Mouse (Mus musculus) heart, embryonic 15.5 days (tissue): Measurements from ENCODE around the gene Rbm24. TPM values are rescaled to one million over a fixed set of nuclear protein-coding genes. Genes with fewer than 3 reads are reported as not detected.

Source experiments
- ATAC-seq: fragments of 200-750 bp; cut with Nextera tagmentation; replicated peaks from 2 replicates; pipeline ENCODE4 v1.8.0; 2017; ENCODE audit warnings: low read depth, moderate TSS enrichment; ENCODE audit not compliant: insufficient number of reproducible peaks, insufficient read depth, low FRiP score
- H3K27ac ChIP-seq: fragments of 300-500 bp; sonication (generic); 2 replicates; pipeline ENCODE4 v1.5.1; 2015; ENCODE audit warnings: mild to moderate bottlenecking, inconsistent platforms
- H3K27me3 ChIP-seq: fragments of 300-500 bp; sonication (generic); 2 replicates; pipeline ENCODE4 v1.6.1; 2015; ENCODE audit warnings: inconsistent platforms
- H3K36me3 ChIP-seq: fragments of 300-500 bp; sonication (generic); 2 replicates; pipeline ENCODE4 v1.6.1; 2015; ENCODE audit warnings: mild to moderate bottlenecking, inconsistent platforms
- H3K4me1 ChIP-seq: fragments of 300-500 bp; sonication (generic); replicated peaks from 2 replicates; pipeline ENCODE4 v1.6.1; 2015; ENCODE audit warnings: inconsistent platforms
- H3K4me2 ChIP-seq: fragments of 300-500 bp; sonication (generic); 2 replicates; pipeline ENCODE4 v1.6.1; 2015; ENCODE audit warnings: inconsistent platforms, mild to moderate bottlenecking, moderate library complexity
- H3K4me3 ChIP-seq: fragments of 300-500 bp; sonication (generic); 2 replicates; pipeline ENCODE4 v1.5.1; 2015; ENCODE audit warnings: mild to moderate bottlenecking, inconsistent platforms
- H3K9ac ChIP-seq: fragments of 300-500 bp; sonication (generic); 2 replicates; pipeline ENCODE4 v1.6.1; 2015; ENCODE audit warnings: mild to moderate bottlenecking, inconsistent platforms
- H3K9me3 ChIP-seq: fragments of 300-500 bp; sonication (generic); replicated peaks from 2 replicates; pipeline ENCODE4 v1.6.1; 2016; ENCODE audit warnings: inconsistent platforms
- WGBS: fragments of 180-500 bp; shearing (Covaris S2); methylation state at CpG from one replicate; pipeline ENCODE4 v1.1.7; 2015; ENCODE audit warnings: mixed read lengths; 5-methylcytosine and 5-hydroxymethylcytosine counted together
- polyA plus RNA-seq: library from polyadenylated mRNA; unstranded; fragments of >200 nt; fragmentation: Nextera tagmentation; extraction: Ambion mirVana; gene quantifications from 2 replicates; pipeline ENCODE4 v1.2.1, GENCODE M21; 2015

Gene Rbm24
- polyA plus RNA-seq: 80.7 and 87.1 TPM in 2 replicates

GRCm38 (mm10) chr13:46418141-46418601 is at the start of gene Rbm24:
TSS of gene Rbm24 (plus strand) at chr13:46418434.
- Histone ChIP-seq H3K36me3 (no peaks in the 10 kb centered on the region), H3K4me3 (peak within 1 kb of the TSS; percentile 74), H3K4me1 (peaks cover 14% of the 10 kb centered on the region; the same call in 1 of the 2 replicates), H3K27me3 (no peaks in the 10 kb centered on the region; the same call in 1 of the 2 replicates), H3K9ac (peak within 1 kb of the TSS; percentile 95), H3K27ac (peak within 1 kb of the TSS; percentile 98), H3K4me2 (peak within 1 kb of the TSS; percentile 85), H3K9me3 (no peaks in the 10 kb centered on the region)
- ATAC-seq: peak; percentile 87
- 0% methylated on average over 39 of the region's 41 CpGs for WGBS

DNA sequence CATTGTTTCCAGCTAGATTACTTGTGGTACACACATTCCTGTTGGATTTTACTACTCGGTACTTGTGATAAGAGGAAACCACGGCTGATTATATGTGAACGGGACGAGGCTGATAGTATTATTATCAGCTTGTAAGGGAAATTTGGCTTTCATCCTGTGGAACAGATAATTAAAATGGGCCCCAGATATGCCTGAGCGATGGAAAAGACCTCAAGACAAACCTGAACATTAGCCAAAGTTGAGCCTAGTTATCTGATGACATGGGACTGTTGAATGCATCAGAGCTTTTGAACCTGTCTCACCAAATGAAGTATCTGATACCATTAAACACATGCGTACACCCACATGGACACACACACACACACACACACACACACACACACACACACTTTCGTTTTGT is 45.4 kb upstream of the Rbm24 start:
- Histone ChIP-seq H3K9me3 (no peaks in the 10 kb centered on the region), H3K27me3 (no peaks in the 10 kb centered on the region), H3K4me2 (no peak overlapping the region), H3K27ac (peak overlapping the region; percentile 21; the same call in 1 of the 2 replicates), H3K4me3 (no peak overlapping the region), H3K4me1 (peaks cover 18% of the 10 kb centered on the region), H3K9ac (no peak overlapping the region), H3K36me3 (no peaks in the 10 kb centered on the region)
- ATAC-seq: no peak
- 19% methylated on average over 7 of the region's 7 CpGs for WGBS

DNA sequence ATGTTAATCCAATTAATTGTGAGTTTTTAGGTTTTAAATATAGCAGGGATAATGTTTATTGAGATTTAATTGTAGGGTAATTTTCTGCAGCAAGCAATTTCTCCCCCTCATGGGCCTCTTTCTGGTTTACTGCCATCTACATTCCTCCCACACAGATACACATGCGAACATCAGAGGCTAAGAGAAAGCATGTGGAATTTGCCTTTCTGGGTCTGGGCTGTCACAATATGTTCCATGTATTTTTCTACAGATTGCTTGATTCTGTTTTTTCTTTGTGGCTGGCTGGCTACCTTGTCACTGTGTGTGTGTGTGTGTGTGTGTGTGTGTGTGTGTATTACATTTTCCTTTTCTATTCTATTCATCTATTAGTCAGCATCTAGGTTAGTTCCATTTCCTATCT is 42.9 kb upstream of the Rbm24 start:
- Histone ChIP-seq H3K27me3 (no peaks in the 10 kb centered on the region), H3K4me2 (no peak overlapping the region), H3K27ac (no peak overlapping the region), H3K9me3 (no peaks in the 10 kb centered on the region), H3K4me1 (peaks cover 18% of the 10 kb centered on the region), H3K36me3 (no peaks in the 10 kb centered on the region), H3K9ac (no peak overlapping the region), H3K4me3 (no peak overlapping the region)
- no peak for ATAC-seq
- 51% methylated on average over 1 of the region's 1 CpGs for WGBS

- no peak for ATAC-seq
- no peaks in the 10 kb centered on the region for H3K27me3 ChIP-seq
- no peak overlapping the region for H3K4me3 ChIP-seq
- no peaks in the 10 kb centered on the region for H3K4me1 ChIP-seq
- no peak overlapping the region for H3K27ac ChIP-seq
- 85% methylated on average over 8 of the region's 8 CpGs for WGBS
- no peaks in the 10 kb centered on the region for H3K9me3 ChIP-seq
- H3K9ac ChIP-seq: no peak overlapping the region
- no peak overlapping the region for H3K4me2 ChIP-seq
- no peaks in the 10 kb centered on the region for H3K36me3 ChIP-seq
Measured at GRCm38 (mm10) chr13:46387396-46387795, 30.8 kb upstream of the Rbm24 start.

GRCm38 (mm10) chr13:46391654-46392053 is 26.6 kb upstream of the Rbm24 start:
- Histone ChIP-seq H3K9me3 (no peaks in the 10 kb centered on the region), H3K4me3 (no peak overlapping the region), H3K4me2 (no peak overlapping the region), H3K4me1 (no peaks in the 10 kb centered on the region), H3K27ac (no peak overlapping the region), H3K36me3 (no peaks in the 10 kb centered on the region), H3K27me3 (no peaks in the 10 kb centered on the region), H3K9ac (no peak overlapping the region)
- 84% methylated on average over 1 of the region's 1 CpGs for WGBS
- ATAC-seq: no peak

DNA sequence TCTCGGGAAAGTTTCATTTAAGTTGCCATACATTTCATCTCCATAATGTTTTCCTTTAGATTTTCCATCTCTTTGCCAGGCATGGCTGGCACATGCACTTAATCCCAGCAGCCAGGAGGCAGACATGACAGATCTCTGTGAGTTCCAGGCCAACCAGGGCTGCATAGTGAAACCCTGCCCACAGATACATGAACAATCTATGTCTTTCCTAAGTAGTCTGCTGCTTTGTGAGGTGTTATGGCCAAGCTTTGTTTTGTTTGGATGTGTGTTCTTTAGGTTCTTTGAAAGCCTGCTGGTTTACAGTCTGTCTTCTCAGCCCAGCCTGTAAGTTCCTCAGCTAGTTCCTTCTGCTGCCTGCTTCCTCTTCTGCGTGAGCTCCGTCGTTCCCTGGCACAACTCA is 25.3 kb upstream of the Rbm24 start:
- 78% methylated on average over 4 of the region's 4 CpGs for WGBS
- Histone ChIP-seq H3K9me3 (no peaks in the 10 kb centered on the region), H3K4me1 (no peaks in the 10 kb centered on the region; the same call in 1 of the 2 replicates), H3K4me2 (no peak overlapping the region), H3K36me3 (no peaks in the 10 kb centered on the region), H3K27ac (no peak overlapping the region), H3K4me3 (no peak overlapping the region), H3K9ac (no peak overlapping the region), H3K27me3 (no peaks in the 10 kb centered on the region)
- no peak for ATAC-seq

DNA sequence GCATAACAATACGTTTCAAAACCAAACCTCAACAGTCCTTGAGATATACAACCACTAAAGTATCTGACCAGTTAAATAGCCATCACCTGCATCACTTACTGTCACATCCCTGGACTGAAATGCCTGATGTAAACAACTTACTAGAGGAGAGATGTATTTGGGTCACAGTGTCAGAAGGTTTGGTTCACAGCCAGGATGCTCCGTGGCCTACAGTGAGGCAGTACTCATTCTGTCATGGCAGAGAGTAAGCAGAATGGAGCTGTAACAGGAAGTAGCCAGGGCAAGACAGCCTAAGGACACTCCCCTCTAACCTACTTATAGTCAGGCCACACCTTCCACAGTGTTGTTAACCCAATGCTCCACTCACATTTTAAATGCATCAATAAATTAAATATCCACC is 24.3 kb upstream of the Rbm24 start:
- Histone ChIP-seq H3K4me3 (no peak overlapping the region), H3K9me3 (no peaks in the 10 kb centered on the region), H3K27ac (no peak overlapping the region), H3K9ac (no peak overlapping the region), H3K4me1 (no peaks in the 10 kb centered on the region; the same call in 1 of the 2 replicates), H3K4me2 (no peak overlapping the region), H3K36me3 (no peaks in the 10 kb centered on the region), H3K27me3 (no peaks in the 10 kb centered on the region)
- no peak for ATAC-seq
- WGBS: 60% methylated on average over 2 of the region's 2 CpGs

DNA sequence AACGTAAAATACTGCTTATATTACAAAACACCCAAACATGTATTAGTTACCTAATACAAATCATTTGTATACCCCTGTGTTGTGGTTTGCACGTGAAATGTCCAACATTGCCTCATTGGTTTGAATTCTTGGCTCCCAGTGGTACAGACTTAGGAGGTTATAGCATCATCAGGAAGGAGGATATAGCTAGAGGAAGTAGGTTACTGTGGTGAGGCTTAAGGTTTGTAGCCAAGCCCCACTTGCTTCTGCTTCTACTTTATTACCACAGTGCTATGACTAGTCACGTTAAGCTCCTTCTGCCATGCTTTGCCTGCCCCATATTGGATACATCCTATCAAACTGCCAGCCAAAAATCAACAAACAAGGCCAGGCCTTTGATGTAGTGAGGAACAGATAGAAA is 21.0 kb upstream of the Rbm24 start:
- Histone ChIP-seq H3K4me2 (no peak overlapping the region), H3K9me3 (no peaks in the 10 kb centered on the region; the same call in 1 of the 2 replicates), H3K36me3 (no peaks in the 10 kb centered on the region), H3K9ac (no peak overlapping the region), H3K4me1 (no peaks in the 10 kb centered on the region; the same call in 1 of the 2 replicates), H3K4me3 (no peak overlapping the region), H3K27me3 (no peaks in the 10 kb centered on the region), H3K27ac (no peak overlapping the region)
- WGBS: 74% methylated on average over 3 of the region's 3 CpGs
- no peak for ATAC-seq

GRCm38 (mm10) chr13:46407151-46407550 is 11.1 kb upstream of the Rbm24 start:
- WGBS: 86% methylated on average over 1 of the region's 1 CpGs
- Histone ChIP-seq H3K27me3 (no peaks in the 10 kb centered on the region), H3K4me3 (no peak overlapping the region), H3K4me1 (no peaks in the 10 kb centered on the region), H3K9ac (no peak overlapping the region), H3K27ac (no peak overlapping the region), H3K4me2 (no peak overlapping the region), H3K36me3 (no peaks in the 10 kb centered on the region), H3K9me3 (no peaks in the 10 kb centered on the region; the same call in 1 of the 2 replicates)
- ATAC-seq: no peak

GRCm38 (mm10) chr13:46412247-46412646 is 6.0 kb upstream of the Rbm24 start:
- Histone ChIP-seq H3K4me3 (no peak overlapping the region), H3K9me3 (no peaks in the 10 kb centered on the region), H3K27me3 (no peaks in the 10 kb centered on the region), H3K9ac (no peak overlapping the region), H3K36me3 (no peaks in the 10 kb centered on the region), H3K4me2 (no peak overlapping the region), H3K27ac (no peak overlapping the region), H3K4me1 (peaks cover 10% of the 10 kb centered on the region; the same call in 1 of the 2 replicates)
- ATAC-seq: no peak

DNA sequence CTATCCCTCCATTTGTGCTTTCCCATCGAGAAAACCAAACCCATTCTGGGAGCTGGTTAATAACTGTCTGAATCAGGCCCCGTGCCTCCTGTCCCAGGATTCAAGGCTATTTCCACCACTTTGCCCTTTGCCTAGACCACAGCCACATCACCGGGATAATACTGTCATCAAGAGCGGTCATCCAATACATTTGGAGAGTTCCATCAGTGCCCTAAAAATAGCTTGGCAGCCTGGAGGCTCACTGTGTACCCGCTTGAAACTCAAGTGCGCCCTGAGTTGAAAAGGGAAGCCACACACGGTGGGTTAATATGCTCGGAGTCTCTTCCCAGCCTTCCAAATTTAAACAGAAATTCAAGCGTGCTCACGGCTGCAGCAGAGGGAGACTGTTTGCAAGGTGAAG is 4.6 kb upstream of the Rbm24 start:
- Histone ChIP-seq H3K36me3 (no peaks in the 10 kb centered on the region), H3K4me1 (peaks cover 14% of the 10 kb centered on the region; the same call in 1 of the 2 replicates), H3K27me3 (no peaks in the 10 kb centered on the region), H3K4me2 (peak overlapping the region; percentile 56), H3K9ac (peak overlapping the region; percentile 46), H3K4me3 (peak overlapping the region; percentile 34), H3K27ac (peak overlapping the region; percentile 97), H3K9me3 (no peaks in the 10 kb centered on the region)
- peak; percentile 74 for ATAC-seq
- 40% methylated on average over 10 of the region's 10 CpGs for WGBS

GRCm38 (mm10) chr13:46414050-46414449 is 4.2 kb upstream of the Rbm24 start:
- Histone ChIP-seq H3K4me3 (peak overlapping the region; percentile 34), H3K9ac (peak overlapping the region; percentile 46), H3K36me3 (no peaks in the 10 kb centered on the region), H3K27ac (peak overlapping the region; percentile 97), H3K4me1 (peaks cover 14% of the 10 kb centered on the region; the same call in 1 of the 2 replicates), H3K27me3 (no peaks in the 10 kb centered on the region), H3K4me2 (peak overlapping the region; percentile 56), H3K9me3 (no peaks in the 10 kb centered on the region)
- ATAC-seq: no peak
- 52% methylated on average over 8 of the region's 8 CpGs for WGBS
